Mouse (Mus musculus) megakaryocyte, embryonic 14.5 days (primary cell): Measurements from ENCODE around the gene Anks1b.

Experiments
- FLI1 ChIP-seq: IDR thresholded peaks from 2 replicates; pipeline ENCODE4 v1.6.1; 2012; ENCODE audit warnings: low read length, inconsistent platforms, mixed read lengths
- GATA1 ChIP-seq: IDR thresholded peaks from 3 replicates; pipeline ENCODE4 v1.6.1; 2012; ENCODE audit warnings: mixed read lengths, low read length, inconsistent platforms, borderline replicate concordance

DNA sequence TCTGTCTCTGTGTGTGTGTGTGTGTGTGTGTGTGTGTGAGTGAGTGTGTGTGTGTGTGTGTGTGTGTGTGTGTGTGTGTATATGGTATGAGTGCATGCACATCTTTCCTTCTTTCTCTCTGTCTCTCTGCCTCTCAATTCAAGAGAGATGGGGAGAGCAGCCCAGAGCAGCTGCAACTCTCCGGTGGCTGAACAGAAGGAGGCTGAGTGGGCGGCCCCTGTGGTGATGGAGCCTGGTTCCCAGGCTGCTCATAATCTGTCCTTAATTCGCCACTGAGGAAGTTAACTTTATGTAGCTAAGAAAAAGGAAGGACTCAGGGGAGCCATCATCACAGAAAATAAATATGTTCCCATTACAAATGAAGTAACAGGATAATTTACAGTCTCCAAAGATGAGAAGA lies 723.3 kb downstream of the Anks1b start:
- TF ChIP-seq GATA1 (no peak), FLI1 (no peak)
